Mouse (Mus musculus): ENCODE results near the gene Snx32. TPM values are rescaled to one million over a fixed set of nuclear protein-coding genes. Genes with fewer than 3 reads are reported as not detected.

Snx32 gene
- polyA plus RNA-seq, 1 experiment from 2014 or later = 70.4 TPM

GRCm38 (mm10) chr19:5530138-5530524 is 19.8 kb upstream of the Snx32 start:
- H3K4me2 ChIP-seq (replicated peaks) = no peak overlapping the region; the same call in 1 of the 2 replicates
- no peaks in the 10 kb centered on the region for H3K9me3 ChIP-seq
- H3K4me1 ChIP-seq (replicated peaks) = peaks cover 19% of the 10 kb centered on the region
- ATAC-seq = no peak
- H3K27ac ChIP-seq = peak overlapping the region; percentile 19; the same call in 1 of the 2 replicates
- no peak overlapping the region for H3K9ac ChIP-seq (replicated peaks)
- no peaks in the 10 kb centered on the region for H3K36me3 ChIP-seq
- H3K4me3 ChIP-seq (replicated peaks) = no peak overlapping the region
- WGBS = 17% methylated on average over 7 of the region's 7 CpGs
- peaks cover 12% of the 10 kb centered on the region; the same call in 1 of the 2 replicates for H3K27me3 ChIP-seq

DNA sequence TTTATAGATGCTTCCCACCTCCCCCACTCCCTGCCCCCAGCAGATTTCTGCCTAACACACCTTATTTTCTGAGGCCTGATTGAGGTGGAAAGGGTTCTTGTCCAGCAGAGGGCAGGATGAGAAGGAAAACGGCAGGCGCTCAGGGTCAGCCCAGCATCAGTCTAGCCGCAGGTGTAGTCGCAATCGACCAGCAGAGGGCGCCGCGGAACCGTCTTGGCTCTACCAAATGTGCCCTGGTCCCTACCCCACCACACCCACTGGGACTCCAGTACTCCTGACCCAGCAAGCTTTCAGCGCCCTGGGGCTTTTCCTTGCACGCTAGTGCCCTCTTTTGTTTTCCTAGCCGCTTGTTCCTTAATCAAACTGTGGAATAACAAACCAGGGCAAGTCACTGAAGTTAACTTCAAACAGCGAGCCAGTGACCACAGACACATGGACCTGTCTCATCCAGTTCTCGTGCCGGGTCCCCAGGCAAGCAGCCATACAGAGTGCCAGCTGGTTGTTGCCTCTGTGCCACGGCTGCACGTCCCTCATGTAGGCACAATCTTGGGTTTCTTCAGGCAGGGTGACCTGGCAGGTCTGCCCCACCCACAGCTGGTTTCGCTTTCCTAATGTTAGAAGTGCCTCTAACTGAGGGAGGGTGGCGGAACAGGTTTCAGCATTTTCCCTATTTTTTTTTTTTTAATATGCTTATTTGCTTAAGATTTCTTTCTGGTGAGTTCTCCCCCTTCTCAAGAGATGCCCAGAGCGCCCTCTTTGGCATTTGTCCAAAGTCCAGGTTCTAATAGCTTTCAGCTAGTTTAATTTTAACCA is 19.2 kb upstream of the Snx32 start:
- no peaks in the 10 kb centered on the region for H3K9me3 ChIP-seq
- peak overlapping the region; percentile 37 for H3K4me2 ChIP-seq (replicated peaks)
- no peak overlapping the region for H3K9ac ChIP-seq (replicated peaks)
- peak overlapping the region; percentile 36; the same call in 1 of the 2 replicates for H3K27ac ChIP-seq
- H3K36me3 ChIP-seq = no peaks in the 10 kb centered on the region
- peaks cover 19% of the 10 kb centered on the region for H3K4me1 ChIP-seq (replicated peaks)
- 0 out of 2 replicates have a peak overlapping the region, but pooled peaks have one; percentile 3 for H3K4me3 ChIP-seq (replicated peaks)
- ATAC-seq = peak; percentile 95
- H3K27me3 ChIP-seq = peaks cover 12% of the 10 kb centered on the region; the same call in 1 of the 2 replicates
- 11% methylated on average over 20 of the region's 20 CpGs for WGBS

DNA sequence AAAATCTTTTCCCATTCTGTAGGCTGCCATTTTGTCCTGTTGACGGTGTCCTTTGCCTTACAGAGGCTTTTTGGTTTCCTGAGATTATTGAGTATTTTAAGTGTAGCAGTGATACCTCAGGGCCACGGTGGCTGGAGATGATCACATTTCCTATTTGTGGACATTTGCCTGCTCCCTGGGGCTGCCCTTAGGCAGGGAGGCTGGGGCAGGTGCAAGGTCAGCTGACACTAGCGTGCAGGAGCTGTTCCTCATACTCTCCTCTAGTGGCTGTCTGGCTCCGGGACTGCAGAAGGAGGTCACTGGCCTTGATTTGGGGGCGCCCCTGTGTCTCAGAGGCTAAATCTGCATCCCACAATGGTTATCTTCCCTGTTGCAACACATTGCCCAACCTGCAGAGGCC is 14.9 kb upstream of the Snx32 start:
- Histone ChIP-seq H3K36me3 (no peaks in the 10 kb centered on the region), H3K27ac (no peak overlapping the region), H3K9me3 (no peaks in the 10 kb centered on the region), H3K27me3 (no peaks in the 10 kb centered on the region), H3K9ac (replicated peaks) (no peak overlapping the region), H3K4me1 (replicated peaks) (peaks cover 13% of the 10 kb centered on the region), H3K4me2 (replicated peaks) (no peak overlapping the region), H3K4me3 (replicated peaks) (no peak overlapping the region)
- WGBS = 68% methylated on average over 5 of the region's 5 CpGs
- no peak for ATAC-seq

GRCm38 (mm10) chr19:5518721-5519120 is 8.4 kb upstream of the Snx32 start:
- ATAC-seq = no peak
- no peaks in the 10 kb centered on the region for H3K36me3 ChIP-seq
- H3K4me2 ChIP-seq (replicated peaks) = no peak overlapping the region
- H3K27ac ChIP-seq = no peak overlapping the region
- no peaks in the 10 kb centered on the region for H3K4me1 ChIP-seq (replicated peaks)
- no peak overlapping the region for H3K9ac ChIP-seq (replicated peaks)
- H3K4me3 ChIP-seq (replicated peaks) = no peak overlapping the region
- 87% methylated on average over 3 of the region's 3 CpGs for WGBS
- no peaks in the 10 kb centered on the region for H3K9me3 ChIP-seq
- H3K27me3 ChIP-seq = no peaks in the 10 kb centered on the region

DNA sequence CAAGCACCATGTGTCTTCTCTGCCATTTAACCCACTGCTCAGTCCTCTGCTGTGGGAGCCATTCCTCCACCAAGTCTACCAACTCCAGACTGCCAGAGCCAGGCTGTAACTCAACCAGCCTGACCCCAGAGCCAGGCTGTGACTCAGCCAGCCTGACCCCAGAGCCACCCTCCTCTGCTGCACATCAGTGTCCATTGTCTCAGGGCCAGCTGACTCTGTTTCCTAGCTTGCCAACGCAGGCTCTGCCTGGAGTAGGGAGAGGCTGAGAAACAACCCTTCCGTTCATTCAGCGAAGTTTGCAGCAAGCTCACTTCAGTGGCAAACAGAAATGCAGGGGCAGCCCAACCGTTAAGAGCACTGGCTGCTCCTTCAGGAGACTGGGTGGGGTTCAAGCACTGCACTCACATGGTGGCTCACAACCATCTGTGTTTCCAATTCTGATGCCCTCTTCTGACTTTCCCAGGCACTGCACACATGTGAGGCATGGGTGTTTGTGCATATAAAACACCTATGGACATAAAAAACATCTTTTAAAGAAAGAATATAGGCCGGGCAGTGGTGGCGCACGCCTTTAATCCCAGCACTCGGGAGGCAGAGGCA is 6.7 kb upstream of the Snx32 start:
- no peak overlapping the region for H3K9ac ChIP-seq (replicated peaks)
- H3K4me1 ChIP-seq (replicated peaks) = peaks cover 6% of the 10 kb centered on the region
- H3K4me3 ChIP-seq (replicated peaks) = no peak overlapping the region
- no peak overlapping the region for H3K4me2 ChIP-seq (replicated peaks)
- no peaks in the 10 kb centered on the region for H3K9me3 ChIP-seq
- H3K27me3 ChIP-seq = no peaks in the 10 kb centered on the region
- no peak for ATAC-seq
- no peak overlapping the region for H3K27ac ChIP-seq
- 81% methylated on average over 8 of the region's 8 CpGs for WGBS
- H3K36me3 ChIP-seq = no peaks in the 10 kb centered on the region

- Histone ChIP-seq H3K27me3 (no peaks in the 10 kb centered on the region), H3K9me3 (no peaks in the 10 kb centered on the region), H3K4me3 (replicated peaks) (no peak overlapping the region), H3K9ac (replicated peaks) (no peak overlapping the region), H3K36me3 (no peaks in the 10 kb centered on the region), H3K27ac (no peak overlapping the region), H3K4me1 (replicated peaks) (peaks cover 9% of the 10 kb centered on the region), H3K4me2 (replicated peaks) (no peak overlapping the region)
- ATAC-seq = no peak
- 71% methylated on average over 7 of the region's 7 CpGs for WGBS
These were observed 5.8 kb upstream of the Snx32 start for GRCm38 (mm10) chr19:5515840-5516777.

DNA sequence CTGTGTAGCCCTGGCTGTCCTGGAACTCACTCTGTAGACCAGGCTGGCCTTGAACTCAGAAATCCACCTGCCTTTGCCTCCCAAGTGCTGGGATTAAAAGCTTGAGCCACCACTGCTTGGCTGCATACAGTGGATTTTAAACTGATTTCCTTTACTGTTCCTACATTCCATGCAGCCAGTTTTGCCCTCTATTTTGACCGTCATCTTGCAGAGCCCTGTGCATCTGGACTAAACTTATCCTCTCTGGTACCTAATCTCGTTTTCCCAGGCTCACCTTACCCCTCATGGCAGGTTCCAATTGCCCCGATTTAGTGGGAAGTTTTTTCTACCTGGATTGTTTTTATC is 2.6 kb upstream of the Snx32 start:
- Histone ChIP-seq H3K27me3 (no peaks in the 10 kb centered on the region), H3K9me3 (no peaks in the 10 kb centered on the region), H3K27ac (no peak overlapping the region), H3K9ac (replicated peaks) (no peak overlapping the region), H3K4me1 (replicated peaks) (peaks cover 26% of the 10 kb centered on the region), H3K36me3 (no peaks in the 10 kb centered on the region), H3K4me2 (replicated peaks) (no peak overlapping the region), H3K4me3 (replicated peaks) (no peak overlapping the region)
- WGBS = 90% methylated on average over 3 of the region's 3 CpGs
- ATAC-seq = no peak

- 80% methylated on average over 12 of the region's 12 CpGs for WGBS
- Histone ChIP-seq H3K27me3 (no peaks in the 10 kb centered on the region), H3K4me2 (replicated peaks) (no peak overlapping the region), H3K9me3 (no peaks in the 10 kb centered on the region), H3K36me3 (no peaks in the 10 kb centered on the region), H3K4me3 (replicated peaks) (no peak overlapping the region), H3K27ac (no peak overlapping the region), H3K9ac (replicated peaks) (no peak overlapping the region), H3K4me1 (replicated peaks) (peaks cover 26% of the 10 kb centered on the region)
- no peak for ATAC-seq
These were observed 2.0 kb upstream of the Snx32 start for GRCm38 (mm10) chr19:5512091-5513004.

- Histone ChIP-seq H3K4me1 (replicated peaks) (peaks cover 26% of the 10 kb centered on the region), H3K27me3 (no peaks in the 10 kb centered on the region), H3K9me3 (no peaks in the 10 kb centered on the region), H3K36me3 (no peaks in the 10 kb centered on the region), H3K4me3 (replicated peaks) (peak overlapping the region; percentile 54), H3K27ac (0 out of 2 replicates have a peak overlapping the region, but pooled peaks have one; percentile 9), H3K4me2 (replicated peaks) (peak overlapping the region; percentile 79), H3K9ac (replicated peaks) (peak overlapping the region; percentile 64)
- ATAC-seq = no peak
- WGBS = 53% methylated on average over 15 of the region's 15 CpGs
These were observed 815 bp upstream of the Snx32 start for GRCm38 (mm10) chr19:5511074-5511632.

- no peak for ATAC-seq
- Histone ChIP-seq H3K4me2 (replicated peaks) (no peak within 1 kb of the TSS), H3K4me3 (replicated peaks) (no peak within 1 kb of the TSS), H3K9ac (replicated peaks) (no peak within 1 kb of the TSS), H3K36me3 (peaks cover 10% of the 10 kb centered on the region), H3K27ac (no peak within 1 kb of the TSS), H3K9me3 (no peaks in the 10 kb centered on the region), H3K4me1 (replicated peaks) (peaks cover under 1% of the 10 kb centered on the region; the same call in 1 of the 2 replicates), H3K27me3 (no peaks in the 10 kb centered on the region)
- WGBS = 67% methylated on average over 16 of the region's 17 CpGs
These were observed 6.7 kb downstream of the Snx32 start, which contains the start of gene 1700020D05Rik for GRCm38 (mm10) chr19:5503687-5504086. 1700020D05Rik (minus strand) TSS chr19:5503787.

Measured in midbrain, embryonic 13.5 days (tissue).